Mouse (Mus musculus): ENCODE results near the gene Scgn.

The Scgn gene

GRCm38 (mm10) chr13:23990928-23991327 is at the start of gene Scgn:
Gene Scgn (minus strand): TSS chr13:23991214.
- DNase-seq, result peak; percentile 77

GRCm38 (mm10) chr13:24040221-24040620 is 49.2 kb upstream of the Scgn start:
- DNase-seq, result no peak

DNA sequence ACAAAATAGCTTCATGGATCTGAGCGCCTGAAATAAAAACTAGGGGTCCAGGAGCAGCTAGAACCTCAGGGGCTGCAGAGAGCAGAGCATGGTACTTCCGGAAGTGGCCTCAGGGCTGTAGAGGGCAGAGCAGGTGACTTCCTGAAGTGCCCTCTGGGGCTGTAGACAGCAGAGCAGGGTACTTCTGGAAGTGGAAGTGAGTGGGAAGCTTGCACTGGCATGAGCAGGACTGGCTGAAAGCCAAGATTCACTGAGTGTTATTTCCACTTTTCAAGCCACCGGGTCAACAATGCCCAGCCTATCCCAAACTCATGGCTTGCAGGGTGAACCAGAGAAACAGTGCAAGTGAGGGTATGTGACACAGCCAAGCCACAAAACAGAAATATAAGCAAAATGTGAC is 46.5 kb upstream of the Scgn start:
- DNase-seq, result peak; percentile 64

DNA sequence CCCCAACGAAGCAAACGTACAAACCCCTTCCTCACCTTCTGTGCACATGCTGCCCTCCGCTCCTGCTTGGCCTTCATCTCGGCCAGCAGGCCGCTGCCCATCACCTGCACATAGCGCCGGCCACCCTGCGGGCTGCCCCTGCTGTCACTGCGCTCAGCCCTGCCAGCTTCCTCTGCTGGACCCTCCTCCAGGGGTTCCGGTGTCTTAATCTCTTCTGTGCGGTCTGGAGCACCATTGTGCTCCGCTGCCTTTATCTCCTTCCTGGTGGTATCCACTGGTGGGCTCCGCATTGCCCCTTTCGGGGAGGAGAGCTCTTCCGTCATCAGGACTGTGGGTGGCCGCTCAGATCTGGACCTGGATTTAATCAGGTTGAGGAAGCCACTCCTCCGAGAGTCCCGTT is 45.1 kb upstream of the Scgn start:
- no peak for DNase-seq

DNA sequence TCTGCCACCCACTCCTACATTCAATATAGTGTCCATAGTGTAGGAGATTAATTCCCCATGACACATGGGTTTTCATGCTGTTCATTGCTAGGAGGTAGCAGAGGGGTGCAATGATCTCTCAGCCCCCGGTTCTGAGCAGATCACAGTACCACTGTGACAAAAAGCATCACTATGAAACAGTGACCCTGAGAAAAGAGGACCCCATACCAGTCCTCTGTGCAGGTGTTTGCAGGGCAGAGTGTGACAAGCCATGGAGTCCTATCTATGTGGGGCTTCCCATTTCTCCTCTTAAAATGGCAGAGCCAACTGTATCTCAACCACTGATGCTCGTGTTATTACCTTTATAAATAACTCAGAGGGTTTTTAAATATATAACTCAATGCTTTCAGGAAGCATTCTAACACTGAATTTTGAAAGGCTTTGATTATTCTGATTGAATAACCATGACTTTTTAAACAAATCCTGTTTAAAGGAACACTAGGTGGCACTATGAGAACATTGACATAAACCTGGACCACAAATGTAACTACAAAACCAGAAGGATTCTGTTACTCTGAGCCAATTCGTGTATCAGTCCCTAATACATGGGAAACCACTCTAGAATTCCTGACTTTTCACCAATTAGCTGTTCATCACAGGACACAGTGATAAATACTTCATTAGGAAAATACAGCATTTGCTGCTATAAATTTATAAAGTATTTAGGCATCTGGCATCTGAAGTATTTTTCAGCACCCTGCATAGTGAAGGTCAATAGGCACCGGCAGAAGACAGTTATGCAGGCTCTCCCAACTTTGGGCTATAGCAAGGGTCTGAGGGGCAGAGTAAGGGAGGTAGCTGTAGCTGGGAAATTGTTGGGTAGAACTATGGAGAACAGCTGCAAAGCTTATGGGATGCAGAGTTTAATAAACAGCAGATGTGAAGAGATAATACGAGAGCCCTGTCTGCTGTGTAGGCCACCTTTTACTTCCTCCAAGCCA is 36.5 kb upstream of the Scgn start:
- DNase-seq, result no peak

GRCm38 (mm10) chr13:24018515-24018914 is 27.5 kb upstream of the Scgn start:
- DNase-seq, result no peak

GRCm38 (mm10) chr13:24005528-24005927 is 14.5 kb upstream of the Scgn start:
- DNase-seq, result no peak

DNA sequence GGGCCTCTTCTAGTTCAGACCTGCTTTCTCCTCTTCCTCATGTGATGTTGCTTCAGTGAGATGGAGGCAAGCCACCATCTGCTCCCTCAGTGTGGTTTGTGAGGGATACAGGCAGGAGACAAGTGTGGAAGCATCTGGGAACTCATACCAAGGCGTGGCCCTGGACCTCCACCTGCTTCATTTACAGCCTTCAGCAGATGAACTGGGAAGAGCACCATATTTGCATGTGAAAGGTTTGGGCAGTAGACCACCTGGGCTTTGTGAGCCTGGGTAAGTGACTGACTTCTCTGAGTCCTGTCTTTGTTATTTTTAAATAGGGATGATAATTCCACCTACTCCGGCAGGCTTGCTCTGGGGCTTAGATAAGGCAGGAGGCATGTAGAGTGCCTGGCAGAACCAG is 10.8 kb upstream of the Scgn start:
- DNase-seq, result no peak

DNA sequence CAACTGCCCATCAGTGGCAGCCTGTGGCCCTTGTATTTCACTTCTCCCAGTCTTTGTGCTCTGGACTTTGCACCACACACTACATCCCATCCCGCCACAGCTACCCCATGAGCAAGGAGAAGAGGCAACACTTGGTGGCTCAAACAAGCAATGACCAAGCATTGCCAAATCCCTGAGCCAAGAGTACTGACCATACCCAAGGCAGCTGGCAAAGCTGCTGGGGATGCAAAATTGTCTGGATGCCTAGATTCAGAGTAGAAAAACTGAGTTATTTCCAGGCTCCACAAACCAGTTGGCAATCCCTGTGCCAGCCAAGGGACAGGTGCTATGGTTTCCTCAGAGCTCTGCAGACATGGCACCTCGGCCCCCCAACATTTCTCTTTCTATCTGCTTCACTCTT is 10.1 kb upstream of the Scgn start:
- no peak for DNase-seq

GRCm38 (mm10) chr13:23998826-23999225 is 7.8 kb upstream of the Scgn start:
- no peak for DNase-seq

GRCm38 (mm10) chr13:23994756-23995155 is 3.7 kb upstream of the Scgn start:
- DNase-seq, result no peak

DNA sequence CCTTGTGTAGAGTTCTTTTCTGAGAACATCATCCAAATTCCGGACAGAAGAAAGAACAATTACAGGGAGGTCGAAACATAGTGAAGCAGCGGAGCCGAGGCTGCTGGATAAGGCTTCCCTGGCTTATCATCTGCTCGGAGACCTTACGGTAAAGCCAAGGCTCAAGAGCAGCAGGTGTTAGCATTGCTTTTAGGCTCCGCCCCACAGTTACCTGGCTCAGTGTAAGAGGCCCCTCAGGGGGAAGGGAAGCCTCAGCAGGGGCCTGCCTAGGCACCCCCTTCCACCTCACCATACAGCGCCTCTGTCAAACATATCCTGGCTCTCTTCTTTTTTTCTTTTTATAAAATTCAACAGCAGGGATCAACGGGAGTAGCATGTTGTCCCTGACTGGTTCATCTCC is 3.0 kb upstream of the Scgn start:
- no peak for DNase-seq

GRCm38 (mm10) chr13:23990451-23990850 is 563 bp downstream of the Scgn start:
- DNase-seq, result no peak

DNA sequence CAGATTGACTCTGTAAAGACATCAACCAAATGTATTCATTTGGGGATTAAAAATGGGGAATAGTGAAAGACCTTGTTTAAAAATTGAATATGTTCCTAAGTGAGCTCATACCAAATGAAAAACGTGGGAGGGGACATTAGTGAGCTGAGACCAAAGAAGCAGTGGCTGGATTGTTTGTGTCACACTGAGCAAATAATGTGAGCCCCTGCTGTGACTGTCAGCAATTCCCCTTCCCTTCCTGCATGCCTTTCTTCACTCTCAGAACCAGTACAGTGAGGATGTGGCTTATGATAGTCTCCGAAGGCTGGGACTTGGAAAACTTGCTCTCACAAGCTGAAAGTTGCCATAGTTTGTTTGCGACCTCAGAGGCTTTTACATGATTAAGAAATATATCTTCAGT is 5.9 kb downstream of the Scgn start:
- no peak for DNase-seq

DNA sequence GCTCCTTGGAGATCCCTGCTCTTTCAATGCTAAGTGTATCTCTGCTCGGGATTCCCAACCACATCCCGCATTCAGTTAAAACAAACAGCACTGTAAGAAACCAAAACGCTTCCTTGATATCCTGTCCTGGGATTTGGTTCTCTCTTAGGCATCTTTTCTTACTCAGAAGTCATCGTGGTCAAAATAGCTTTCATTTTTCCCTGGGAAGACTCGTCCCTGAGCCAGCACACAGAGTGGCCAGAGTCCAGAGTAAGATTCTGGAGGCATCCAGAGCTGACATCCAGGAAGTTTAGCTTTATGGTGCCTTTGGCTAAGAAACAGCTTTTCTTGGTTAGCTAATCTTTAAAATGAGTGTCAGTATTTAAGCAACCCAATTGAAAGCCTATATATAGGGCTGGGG is 18.7 kb downstream of the Scgn start:
- DNase-seq, result no peak

- DNase-seq, result no peak
Observed at GRCm38 (mm10) chr13:23971870-23972269, 19.1 kb downstream of the Scgn start.

GRCm38 (mm10) chr13:23964909-23965308 is 26.1 kb downstream of the Scgn start:
- no peak for DNase-seq

GRCm38 (mm10) chr13:23959776-23960175 is 31.2 kb downstream of the Scgn start:
- DNase-seq, result no peak

DNA sequence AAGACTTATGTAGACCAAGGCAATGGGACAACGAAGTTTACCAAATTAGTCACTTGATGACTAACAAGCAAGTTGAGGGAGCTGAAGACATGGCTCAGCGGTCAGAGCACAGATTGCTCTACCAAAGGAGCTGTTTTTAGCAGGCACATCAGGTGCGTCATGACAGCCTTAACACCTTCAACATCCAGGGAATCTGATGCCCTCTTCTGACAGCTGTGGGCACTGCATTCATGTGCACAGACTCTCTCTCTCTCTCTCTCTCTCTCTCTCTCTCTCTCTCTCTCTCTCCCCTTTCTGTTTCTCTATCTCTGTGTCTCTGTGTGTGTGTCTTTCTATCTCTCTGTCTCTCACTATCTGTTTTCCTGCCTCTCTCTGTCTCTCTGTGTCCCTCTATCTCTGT is 40.1 kb downstream of the Scgn start:
- DNase-seq, result peak; percentile 37

DNA sequence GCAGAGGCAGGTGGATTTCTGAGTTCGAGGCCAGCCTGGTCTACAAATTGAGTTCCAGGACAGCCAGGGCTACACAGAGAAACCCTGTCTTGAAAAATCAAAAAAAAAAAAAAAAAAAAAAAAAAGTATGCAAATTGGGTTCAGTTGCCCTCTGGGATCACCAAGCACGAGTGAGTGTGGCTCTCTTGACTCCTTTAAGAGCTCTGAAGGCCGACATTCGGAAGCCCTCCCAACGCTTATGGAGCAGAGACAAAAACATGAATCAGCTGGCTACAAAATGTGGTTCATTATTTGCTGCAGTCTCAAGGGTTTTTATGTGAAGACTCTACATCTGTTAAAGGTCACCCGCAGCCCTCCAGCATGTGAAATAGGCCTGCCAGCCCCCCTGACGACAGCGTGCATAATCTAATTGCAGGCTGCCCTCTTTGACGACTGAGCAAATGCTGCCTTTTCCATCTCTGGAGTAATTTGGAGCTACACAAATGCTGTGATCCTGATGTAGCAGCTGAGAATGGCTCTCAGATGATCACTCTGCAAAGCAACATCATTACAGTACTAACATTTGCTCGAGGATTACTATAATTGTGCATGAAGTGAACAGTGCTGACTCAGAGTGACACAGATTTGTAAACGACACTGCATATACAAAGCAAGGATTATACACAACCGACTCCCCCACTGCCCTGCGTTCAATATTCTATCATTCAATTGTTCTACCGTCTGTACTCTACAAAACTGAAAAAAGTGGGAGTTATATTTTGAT is 41.3 kb downstream of the Scgn start:
- DNase-seq, result no peak

DNA sequence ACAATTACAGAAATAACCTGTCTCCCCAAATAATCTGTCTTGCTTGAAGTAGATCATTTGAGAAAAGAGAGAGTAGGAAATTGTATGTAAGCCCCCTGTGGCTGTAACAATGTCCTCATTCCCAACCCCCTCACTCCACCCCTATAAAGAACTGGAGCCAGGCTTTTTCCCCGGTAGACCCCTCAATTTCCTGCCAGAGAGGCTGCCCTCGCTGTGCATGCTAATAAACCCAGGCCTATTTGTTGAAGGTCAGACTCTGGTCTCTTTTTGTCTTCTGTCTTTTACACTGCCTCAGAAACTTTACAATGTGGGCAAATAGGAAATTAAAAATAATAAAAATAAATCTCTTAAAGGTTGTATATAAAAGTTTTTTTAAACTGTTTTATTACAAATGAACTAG is 44.8 kb downstream of the Scgn start:
- no peak for DNase-seq

DNA sequence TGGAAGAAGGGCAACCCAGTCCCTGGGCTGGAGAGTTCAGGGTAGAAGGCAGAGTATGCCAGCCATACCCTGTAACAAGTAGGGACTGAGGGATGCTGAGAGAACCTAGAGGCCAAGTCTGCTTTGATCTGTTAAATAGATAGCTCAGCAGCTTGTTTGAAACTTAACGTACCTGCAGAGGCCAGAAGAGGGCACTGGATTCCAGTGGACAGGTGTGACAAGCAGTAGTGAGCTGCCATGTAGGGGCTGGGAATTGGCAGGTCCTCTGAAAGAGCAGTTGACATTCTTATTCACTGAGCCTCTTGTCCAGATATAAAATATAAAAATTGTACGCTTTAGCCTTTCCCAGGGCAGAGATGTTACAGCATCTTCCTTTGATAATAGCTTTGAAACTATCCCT is 48.2 kb downstream of the Scgn start:
- DNase-seq, result no peak

- DNase-seq, result peak; percentile 13
Observed at GRCm38 (mm10) chr13:23940291-23940690, 50.7 kb downstream of the Scgn start.

DNA sequence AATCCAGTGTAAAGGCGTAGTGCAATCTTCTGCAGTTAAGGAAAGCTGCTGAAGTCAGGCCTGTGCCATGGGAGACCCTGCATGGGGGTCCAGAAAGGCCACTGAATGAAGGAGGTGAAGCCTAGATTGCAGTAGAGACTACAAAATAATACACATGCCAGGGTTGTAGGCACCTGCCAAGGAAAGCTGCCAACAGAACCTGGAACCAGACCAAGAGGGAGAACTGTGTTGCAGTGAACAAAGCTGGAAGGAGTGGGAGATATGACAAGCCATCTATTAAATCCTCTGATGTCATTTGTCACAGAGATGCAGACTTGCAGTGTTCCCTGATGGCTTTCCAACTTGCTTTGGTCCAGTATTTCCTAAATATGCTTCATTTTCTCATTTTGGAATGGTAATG is 52.3 kb downstream of the Scgn start:
- DNase-seq, result no peak
